Mouse (Mus musculus) lung, postnatal 0 days (tissue): Measurements from ENCODE around the gene Rps6ka1.

ENCODE experiments used
- CTCF ChIP-seq: IDR thresholded peaks from 2 replicates; pipeline ENCODE4 v1.5.1; 2016; ENCODE audit warnings: antibody characterized with exemption, mild to moderate bottlenecking
- EP300 ChIP-seq: IDR thresholded peaks from 2 replicates; pipeline ENCODE4 v1.6.1; 2016; ENCODE audit warnings: antibody characterized with exemption, mild to moderate bottlenecking, control low read depth

- TF ChIP-seq CTCF (no peak), EP300 (no peak)
Observed at GRCm38 (mm10) chr4:133841035-133841434, 46.6 kb downstream of the Rps6ka1 start.
